Mouse (Mus musculus): ENCODE data around the gene Kif11. TPM values are rescaled to one million over a fixed set of nuclear protein-coding genes. Genes with fewer than 3 reads are reported as not detected.

The Kif11 gene
- 64.5 and 73.1 TPM in 2 replicates for polyA plus RNA-seq (2015; fragmentation: Nextera tagmentation; extraction: Ambion mirVana)

- peak within 1 kb of the TSS; percentile 82 for H3K9ac ChIP-seq (ENCODE audit: low read length)
- H3K27me3 ChIP-seq (ENCODE audit: control insufficient read depth, insufficient read depth, low read depth, low read length): no peaks in the 10 kb centered on the region
- H3K4me1 ChIP-seq (replicated peaks; ENCODE audit: control insufficient read depth, insufficient read depth, low read length): peaks cover 21% of the 10 kb centered on the region
- ATAC-seq (ENCODE audit: low read depth): peak; percentile 99
- H3K4me2 ChIP-seq (ENCODE audit: low read depth, low read length): peak within 1 kb of the TSS; percentile 69
- H3K4me3 ChIP-seq (ENCODE audit: low read length): peak within 1 kb of the TSS; percentile 65
- no peaks in the 10 kb centered on the region for H3K9me3 ChIP-seq (ENCODE audit: control insufficient read depth, low read length)
- peak within 1 kb of the TSS; percentile 98 for H3K27ac ChIP-seq (ENCODE audit: low read length)
- H3K36me3 ChIP-seq (ENCODE audit: control insufficient read depth, insufficient read depth, low read length): no peaks in the 10 kb centered on the region
- under 1% methylated on average over 73 of the region's 73 CpGs for WGBS
Measured at GRCm38 (mm10) chr19:37375755-37376615, at the start of gene Kif11. Gene Kif11 (plus strand): TSS chr19:37376403.

GRCm38 (mm10) chr19:37327216-37327615 lies 49.0 kb upstream of the Kif11 start:
- H3K9ac ChIP-seq (ENCODE audit: low read length): no peak overlapping the region
- no peak for ATAC-seq (ENCODE audit: low read depth)
- H3K9me3 ChIP-seq (ENCODE audit: control insufficient read depth, low read length): no peaks in the 10 kb centered on the region
- H3K27ac ChIP-seq (ENCODE audit: low read length): no peak overlapping the region
- H3K4me3 ChIP-seq (ENCODE audit: low read length): no peak overlapping the region
- no peaks in the 10 kb centered on the region for H3K27me3 ChIP-seq (ENCODE audit: control insufficient read depth, insufficient read depth, low read depth, low read length)
- 0 out of 2 replicates have a peak, but pooled peaks cover 4% of the 10 kb centered on the region for H3K36me3 ChIP-seq (ENCODE audit: control insufficient read depth, insufficient read depth, low read length)
- 67% methylated on average over 5 of the region's 5 CpGs for WGBS
- no peak overlapping the region for H3K4me2 ChIP-seq (ENCODE audit: low read depth, low read length)
- H3K4me1 ChIP-seq (replicated peaks; ENCODE audit: control insufficient read depth, insufficient read depth, low read length): no peaks in the 10 kb centered on the region

GRCm38 (mm10) chr19:37332726-37333125 lies 43.5 kb upstream of the Kif11 start:
- H3K27me3 ChIP-seq (ENCODE audit: control insufficient read depth, insufficient read depth, low read depth, low read length): no peaks in the 10 kb centered on the region
- H3K27ac ChIP-seq (ENCODE audit: low read length): no peak overlapping the region
- no peak overlapping the region for H3K4me3 ChIP-seq (ENCODE audit: low read length)
- no peaks in the 10 kb centered on the region for H3K9me3 ChIP-seq (ENCODE audit: control insufficient read depth, low read length)
- ATAC-seq (ENCODE audit: low read depth): no peak
- H3K4me2 ChIP-seq (ENCODE audit: low read depth, low read length): no peak overlapping the region
- H3K36me3 ChIP-seq (ENCODE audit: control insufficient read depth, insufficient read depth, low read length): 0 out of 2 replicates have a peak, but pooled peaks cover 2% of the 10 kb centered on the region
- H3K9ac ChIP-seq (ENCODE audit: low read length): no peak overlapping the region
- H3K4me1 ChIP-seq (replicated peaks; ENCODE audit: control insufficient read depth, insufficient read depth, low read length): no peaks in the 10 kb centered on the region
- WGBS: 66% methylated on average over 4 of the region's 4 CpGs

- Histone ChIP-seq H3K36me3 (ENCODE audit: control insufficient read depth, insufficient read depth, low read length) (0 out of 2 replicates have a peak, but pooled peaks cover 2% of the 10 kb centered on the region), H3K9ac (ENCODE audit: low read length) (no peak overlapping the region), H3K4me3 (ENCODE audit: low read length) (no peak overlapping the region), H3K4me1 (replicated peaks; ENCODE audit: control insufficient read depth, insufficient read depth, low read length) (no peaks in the 10 kb centered on the region), H3K27me3 (ENCODE audit: control insufficient read depth, insufficient read depth, low read depth, low read length) (no peaks in the 10 kb centered on the region), H3K27ac (ENCODE audit: low read length) (no peak overlapping the region), H3K9me3 (ENCODE audit: control insufficient read depth, low read length) (no peaks in the 10 kb centered on the region), H3K4me2 (ENCODE audit: low read depth, low read length) (no peak overlapping the region)
- ATAC-seq (ENCODE audit: low read depth): no peak
- WGBS: 88% methylated on average over 5 of the region's 5 CpGs
Measured at GRCm38 (mm10) chr19:37333357-37333756, 42.8 kb upstream of the Kif11 start.

- no peaks in the 10 kb centered on the region for H3K4me1 ChIP-seq (replicated peaks; ENCODE audit: control insufficient read depth, insufficient read depth, low read length)
- no peaks in the 10 kb centered on the region for H3K36me3 ChIP-seq (ENCODE audit: control insufficient read depth, insufficient read depth, low read length)
- no peak overlapping the region for H3K9ac ChIP-seq (ENCODE audit: low read length)
- H3K27me3 ChIP-seq (ENCODE audit: control insufficient read depth, insufficient read depth, low read depth, low read length): no peaks in the 10 kb centered on the region
- no peak overlapping the region for H3K4me3 ChIP-seq (ENCODE audit: low read length)
- WGBS: 53% methylated on average over 1 of the region's 1 CpGs
- H3K9me3 ChIP-seq (ENCODE audit: control insufficient read depth, low read length): no peaks in the 10 kb centered on the region
- H3K27ac ChIP-seq (ENCODE audit: low read length): no peak overlapping the region
- H3K4me2 ChIP-seq (ENCODE audit: low read depth, low read length): no peak overlapping the region
- no peak for ATAC-seq (ENCODE audit: low read depth)
Measured at GRCm38 (mm10) chr19:37335392-37335791, 40.8 kb upstream of the Kif11 start.

- WGBS: 57% methylated on average over 4 of the region's 4 CpGs
- no peaks in the 10 kb centered on the region for H3K27me3 ChIP-seq (ENCODE audit: control insufficient read depth, insufficient read depth, low read depth, low read length)
- no peaks in the 10 kb centered on the region for H3K36me3 ChIP-seq (ENCODE audit: control insufficient read depth, insufficient read depth, low read length)
- no peaks in the 10 kb centered on the region for H3K9me3 ChIP-seq (ENCODE audit: control insufficient read depth, low read length)
- no peak within 1 kb of the TSS for H3K9ac ChIP-seq (ENCODE audit: low read length)
- no peak within 1 kb of the TSS for H3K4me2 ChIP-seq (ENCODE audit: low read depth, low read length)
- H3K27ac ChIP-seq (ENCODE audit: low read length): no peak within 1 kb of the TSS
- ATAC-seq (ENCODE audit: low read depth): no peak
- H3K4me1 ChIP-seq (replicated peaks; ENCODE audit: control insufficient read depth, insufficient read depth, low read length): no peaks in the 10 kb centered on the region
- no peak within 1 kb of the TSS for H3K4me3 ChIP-seq (ENCODE audit: low read length)
Measured at GRCm38 (mm10) chr19:37337752-37338151, 38.5 kb upstream of the Kif11 start, which contains the start of gene Ide. Gene Ide (minus strand): TSS chr19:37337852.

GRCm38 (mm10) chr19:37340495-37340894 lies 35.7 kb upstream of the Kif11 start:
- Histone ChIP-seq H3K9me3 (ENCODE audit: control insufficient read depth, low read length) (no peaks in the 10 kb centered on the region), H3K4me3 (ENCODE audit: low read length) (no peak overlapping the region), H3K9ac (ENCODE audit: low read length) (no peak overlapping the region), H3K4me1 (replicated peaks; ENCODE audit: control insufficient read depth, insufficient read depth, low read length) (no peaks in the 10 kb centered on the region), H3K27ac (ENCODE audit: low read length) (no peak overlapping the region), H3K4me2 (ENCODE audit: low read depth, low read length) (no peak overlapping the region), H3K27me3 (ENCODE audit: control insufficient read depth, insufficient read depth, low read depth, low read length) (no peaks in the 10 kb centered on the region), H3K36me3 (ENCODE audit: control insufficient read depth, insufficient read depth, low read length) (no peaks in the 10 kb centered on the region)
- 72% methylated on average over 5 of the region's 5 CpGs for WGBS
- no peak for ATAC-seq (ENCODE audit: low read depth)

GRCm38 (mm10) chr19:37340931-37341330 lies 35.3 kb upstream of the Kif11 start:
- Histone ChIP-seq H3K4me3 (ENCODE audit: low read length) (no peak overlapping the region), H3K4me1 (replicated peaks; ENCODE audit: control insufficient read depth, insufficient read depth, low read length) (no peaks in the 10 kb centered on the region), H3K9ac (ENCODE audit: low read length) (no peak overlapping the region), H3K36me3 (ENCODE audit: control insufficient read depth, insufficient read depth, low read length) (no peaks in the 10 kb centered on the region), H3K9me3 (ENCODE audit: control insufficient read depth, low read length) (no peaks in the 10 kb centered on the region), H3K27me3 (ENCODE audit: control insufficient read depth, insufficient read depth, low read depth, low read length) (no peaks in the 10 kb centered on the region), H3K4me2 (ENCODE audit: low read depth, low read length) (no peak overlapping the region), H3K27ac (ENCODE audit: low read length) (no peak overlapping the region)
- ATAC-seq (ENCODE audit: low read depth): no peak
- WGBS: 73% methylated on average over 5 of the region's 5 CpGs

GRCm38 (mm10) chr19:37343899-37344298 lies 32.3 kb upstream of the Kif11 start:
- Histone ChIP-seq H3K4me1 (replicated peaks; ENCODE audit: control insufficient read depth, insufficient read depth, low read length) (no peaks in the 10 kb centered on the region), H3K9ac (ENCODE audit: low read length) (no peak overlapping the region), H3K4me3 (ENCODE audit: low read length) (no peak overlapping the region), H3K36me3 (ENCODE audit: control insufficient read depth, insufficient read depth, low read length) (no peaks in the 10 kb centered on the region), H3K27ac (ENCODE audit: low read length) (no peak overlapping the region), H3K27me3 (ENCODE audit: control insufficient read depth, insufficient read depth, low read depth, low read length) (no peaks in the 10 kb centered on the region), H3K9me3 (ENCODE audit: control insufficient read depth, low read length) (no peaks in the 10 kb centered on the region), H3K4me2 (ENCODE audit: low read depth, low read length) (no peak overlapping the region)
- 79% methylated on average over 5 of the region's 5 CpGs for WGBS
- ATAC-seq (ENCODE audit: low read depth): no peak
